Mouse (Mus musculus) stomach, embryonic 15.5 days (tissue): ENCODE results near the gene Bcl9l. TPM values are rescaled to one million over a fixed set of nuclear protein-coding genes. Genes with fewer than 3 reads are reported as not detected.
A peak's percentile ranks its signal among the peaks of the same experiment; 100 is the strongest.

Experiments
- ATAC-seq: fragments of 200-750 bp; cut with Nextera tagmentation; 2 replicates; pipeline ENCODE4 v1.8.0; 2017; ENCODE audit warnings: low read depth, moderate number of reproducible peaks, moderate TSS enrichment; ENCODE audit not compliant: insufficient read depth, low FRiP score
- H3K27ac ChIP-seq: fragments of 300-500 bp; sonication (generic); 2 replicates; pipeline ENCODE4 v1.5.1; 2015; ENCODE audit warnings: mild to moderate bottlenecking, inconsistent platforms
- H3K27me3 ChIP-seq: fragments of 300-500 bp; sonication (generic); replicated peaks from 2 replicates; pipeline ENCODE4 v1.6.1; 2015; ENCODE audit warnings: inconsistent platforms
- H3K36me3 ChIP-seq: fragments of 300-500 bp; sonication (generic); 2 replicates; pipeline ENCODE4 v1.6.1; 2015; ENCODE audit warnings: inconsistent platforms
- H3K4me1 ChIP-seq: fragments of 300-500 bp; sonication (generic); 2 replicates; pipeline ENCODE4 v1.6.1; 2015; ENCODE audit warnings: inconsistent platforms
- H3K4me2 ChIP-seq: fragments of 300-500 bp; sonication (generic); 2 replicates; pipeline ENCODE4 v1.6.1; 2015; ENCODE audit warnings: mild to moderate bottlenecking, inconsistent platforms
- H3K4me3 ChIP-seq: fragments of 300-500 bp; sonication (generic); replicated peaks from 2 replicates; pipeline ENCODE4 v1.5.1; 2015; ENCODE audit warnings: inconsistent platforms
- H3K9ac ChIP-seq: fragments of 300-500 bp; sonication (generic); 2 replicates; pipeline ENCODE4 v1.6.1; 2015; ENCODE audit warnings: inconsistent platforms
- H3K9me3 ChIP-seq: fragments of 300-500 bp; sonication (generic); 2 replicates; pipeline ENCODE4 v1.6.1; 2016; ENCODE audit warnings: inconsistent platforms
- WGBS: fragments of 180-500 bp; shearing (Covaris S2); methylation state at CpG from one replicate; pipeline ENCODE4 v1.1.7; 2015; 5-methylcytosine and 5-hydroxymethylcytosine counted together
- polyA plus RNA-seq: library from polyadenylated mRNA; unstranded; fragments of >200 nt; fragmentation: Nextera tagmentation; extraction: Ambion mirVana; gene quantifications from 2 replicates; pipeline ENCODE4 v1.2.1, GENCODE M21; 2015

The Bcl9l gene
- polyA plus RNA-seq, 1 experiment from 2014 or later, result 12.0 TPM

- Histone ChIP-seq H3K27ac (no peak overlapping the region), H3K4me1 (peaks cover 5% of the 10 kb centered on the region; the same call in 1 of the 2 replicates), H3K9me3 (no peaks in the 10 kb centered on the region), H3K4me3 (no peak overlapping the region), H3K36me3 (no peaks in the 10 kb centered on the region), H3K9ac (no peak overlapping the region), H3K27me3 (no peaks in the 10 kb centered on the region), H3K4me2 (no peak overlapping the region)
- WGBS, result 32% methylated on average over 1 of the region's 1 CpGs
- no peak for ATAC-seq
Measured at GRCm38 (mm10) chr9:44474327-44474726, 8.3 kb upstream of the Bcl9l start.

GRCm38 (mm10) chr9:44475936-44476335 is 6.7 kb upstream of the Bcl9l start:
- H3K27me3 ChIP-seq, result no peaks in the 10 kb centered on the region
- H3K9me3 ChIP-seq, result no peaks in the 10 kb centered on the region
- no peak overlapping the region for H3K4me2 ChIP-seq
- H3K36me3 ChIP-seq, result no peaks in the 10 kb centered on the region
- peaks cover 5% of the 10 kb centered on the region; the same call in 1 of the 2 replicates for H3K4me1 ChIP-seq
- H3K4me3 ChIP-seq, result no peak overlapping the region
- no peak overlapping the region for H3K9ac ChIP-seq
- no peak for ATAC-seq
- 94% methylated on average over 3 of the region's 3 CpGs for WGBS
- H3K27ac ChIP-seq, result no peak overlapping the region

GRCm38 (mm10) chr9:44477339-44478228 is 5.0 kb upstream of the Bcl9l start:
- Histone ChIP-seq H3K4me1 (peaks cover 15% of the 10 kb centered on the region; the same call in 1 of the 2 replicates), H3K27ac (peak overlapping the region; percentile 99), H3K27me3 (no peaks in the 10 kb centered on the region), H3K4me2 (peak overlapping the region; percentile 90), H3K4me3 (peak overlapping the region; percentile 74), H3K36me3 (no peaks in the 10 kb centered on the region), H3K9me3 (no peaks in the 10 kb centered on the region), H3K9ac (no peak overlapping the region)
- 7% methylated on average over 24 of the region's 24 CpGs for WGBS
- no peak; the same call in 1 of the 2 replicates for ATAC-seq

- H3K27ac ChIP-seq, result peak overlapping the region; percentile 99
- ATAC-seq, result peak; percentile 44
- no peaks in the 10 kb centered on the region for H3K27me3 ChIP-seq
- H3K9me3 ChIP-seq, result no peaks in the 10 kb centered on the region
- no peaks in the 10 kb centered on the region for H3K36me3 ChIP-seq
- WGBS, result under 1% methylated on average over 22 of the region's 27 CpGs
- H3K4me3 ChIP-seq, result peak overlapping the region; percentile 74
- peak overlapping the region; percentile 29; the same call in 1 of the 2 replicates for H3K9ac ChIP-seq
- H3K4me1 ChIP-seq, result peaks cover 15% of the 10 kb centered on the region; the same call in 1 of the 2 replicates
- peak overlapping the region; percentile 90 for H3K4me2 ChIP-seq
Measured at GRCm38 (mm10) chr9:44478229-44478921, 4.2 kb upstream of the Bcl9l start.

- 0% methylated on average over 29 of the region's 29 CpGs for WGBS
- H3K9ac ChIP-seq, result peak overlapping the region; percentile 80
- H3K9me3 ChIP-seq, result no peaks in the 10 kb centered on the region
- no peaks in the 10 kb centered on the region for H3K27me3 ChIP-seq
- peak overlapping the region; percentile 99 for H3K27ac ChIP-seq
- H3K4me2 ChIP-seq, result peak overlapping the region; percentile 90
- no peaks in the 10 kb centered on the region for H3K36me3 ChIP-seq
- H3K4me3 ChIP-seq, result peak overlapping the region; percentile 74
- peaks cover 17% of the 10 kb centered on the region for H3K4me1 ChIP-seq
- peak; percentile 24 for ATAC-seq
Measured at GRCm38 (mm10) chr9:44478959-44479605, 3.5 kb upstream of the Bcl9l start.

GRCm38 (mm10) chr9:44479628-44480428 is 2.8 kb upstream of the Bcl9l start:
- H3K9ac ChIP-seq, result peak overlapping the region; percentile 80
- H3K4me2 ChIP-seq, result peak overlapping the region; percentile 90
- peak overlapping the region; percentile 74 for H3K4me3 ChIP-seq
- no peaks in the 10 kb centered on the region for H3K9me3 ChIP-seq
- no peaks in the 10 kb centered on the region for H3K36me3 ChIP-seq
- ATAC-seq, result peak; percentile 45
- no peaks in the 10 kb centered on the region for H3K27me3 ChIP-seq
- under 1% methylated on average over 26 of the region's 26 CpGs for WGBS
- peak overlapping the region; percentile 99 for H3K27ac ChIP-seq
- H3K4me1 ChIP-seq, result peaks cover 24% of the 10 kb centered on the region

GRCm38 (mm10) chr9:44482112-44482511 is 513 bp upstream of the Bcl9l start:
- no peaks in the 10 kb centered on the region for H3K9me3 ChIP-seq
- H3K27ac ChIP-seq, result peak overlapping the region; percentile 97; the same call in 1 of the 2 replicates
- 7% methylated on average over 3 of the region's 3 CpGs for WGBS
- H3K4me3 ChIP-seq, result peak overlapping the region; percentile 96
- no peaks in the 10 kb centered on the region for H3K36me3 ChIP-seq
- peaks cover 47% of the 10 kb centered on the region for H3K4me1 ChIP-seq
- no peaks in the 10 kb centered on the region for H3K27me3 ChIP-seq
- peak overlapping the region; percentile 69 for H3K4me2 ChIP-seq
- no peak overlapping the region for H3K9ac ChIP-seq
- no peak for ATAC-seq

- peaks cover 51% of the 10 kb centered on the region for H3K4me1 ChIP-seq
- H3K4me2 ChIP-seq, result peak overlapping the region; percentile 69
- ATAC-seq, result no peak
- H3K4me3 ChIP-seq, result peak overlapping the region; percentile 96
- WGBS, result 1% methylated on average over 33 of the region's 39 CpGs
- peak overlapping the region; percentile 97 for H3K27ac ChIP-seq
- H3K9me3 ChIP-seq, result no peaks in the 10 kb centered on the region
- H3K27me3 ChIP-seq, result no peaks in the 10 kb centered on the region
- no peaks in the 10 kb centered on the region for H3K36me3 ChIP-seq
- H3K9ac ChIP-seq, result peak overlapping the region; percentile 93
Measured at GRCm38 (mm10) chr9:44483041-44483509, 450 bp downstream of the Bcl9l start.

- Histone ChIP-seq H3K4me3 (peak overlapping the region; percentile 96), H3K36me3 (no peaks in the 10 kb centered on the region), H3K9ac (peak overlapping the region; percentile 93), H3K27ac (peak overlapping the region; percentile 97), H3K4me1 (peaks cover 56% of the 10 kb centered on the region), H3K4me2 (peak overlapping the region; percentile 69), H3K9me3 (no peaks in the 10 kb centered on the region), H3K27me3 (no peaks in the 10 kb centered on the region)
- peak; percentile 15 for ATAC-seq
- 0% methylated on average over 12 of the region's 12 CpGs for WGBS
Measured at GRCm38 (mm10) chr9:44483510-44484044, 952 bp downstream of the Bcl9l start.

- H3K4me2 ChIP-seq, result peak overlapping the region; percentile 69
- WGBS, result 14% methylated on average over 7 of the region's 7 CpGs
- peak overlapping the region; percentile 96 for H3K4me3 ChIP-seq
- peaks cover 65% of the 10 kb centered on the region for H3K4me1 ChIP-seq
- no peak for ATAC-seq
- H3K9ac ChIP-seq, result peak overlapping the region; percentile 93; the same call in 1 of the 2 replicates
- no peaks in the 10 kb centered on the region for H3K27me3 ChIP-seq
- peak overlapping the region; percentile 97 for H3K27ac ChIP-seq
- no peaks in the 10 kb centered on the region for H3K36me3 ChIP-seq
- no peaks in the 10 kb centered on the region for H3K9me3 ChIP-seq
Measured at GRCm38 (mm10) chr9:44484311-44485104, 1.9 kb downstream of the Bcl9l start.
